11 mouse cellular contexts compared by ENCODE assay signal in the genomic region with DNA sequence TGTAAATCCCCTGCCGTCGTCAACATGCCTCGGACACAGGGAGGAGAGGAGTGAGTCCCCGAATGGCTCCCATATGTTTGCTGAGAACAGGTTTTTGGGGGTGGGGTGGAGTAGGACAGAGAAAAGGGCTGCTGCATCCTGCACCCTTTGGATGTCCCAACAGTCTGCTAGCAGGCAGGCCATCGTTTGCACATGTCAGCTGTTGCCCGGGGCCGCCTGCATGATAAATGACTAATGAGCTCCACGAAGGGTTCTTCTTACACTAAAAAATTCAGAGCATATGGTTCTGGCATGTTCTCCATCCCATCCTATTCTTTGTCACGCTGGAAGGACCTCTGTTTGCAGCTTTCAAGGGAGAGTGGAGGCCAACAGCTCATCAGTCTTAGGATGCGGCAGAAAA. TPM values are rescaled to one million over a fixed set of nuclear protein-coding genes. Genes with fewer than 3 reads are reported as not detected.
DNase-seq lines count a peak whose midpoint lies in the region; ATAC-seq lines count a peak whose summit lies in the region.
"Had no signal": no experiment of that assay in that cellular context is flagged by ENCODE, and none has a peak within 500 bp of the region (broad histone marks: within the 10 kb centered on the region; RNA-seq: fewer than 3 reads in every experiment).

No protein-coding gene starts in this region.

- H3K27ac ChIP-seq in hindbrain, embryonic 11.5 days (ENCODE audit: low read depth, low read length), result no peak overlapping the region
- no peak overlapping the region for H3K27ac ChIP-seq in hindbrain, embryonic 16.5 days (ENCODE audit: low read depth, low read length)
- H3K27ac ChIP-seq in limb, embryonic 11.5 days (replicated peaks; ENCODE audit: low read depth, low read length), result no peak overlapping the region

- H3K9ac ChIP-seq in hindbrain, embryonic 11.5 days (ENCODE audit: low read depth, low read length), result no peak overlapping the region
- no peak overlapping the region for H3K9ac ChIP-seq in hindbrain, embryonic 16.5 days (ENCODE audit: low read depth, low read length)
- H3K9ac ChIP-seq in limb, embryonic 11.5 days (ENCODE audit: low read length), result no peak overlapping the region

- 42% methylated on average over 10 of the region's 10 CpGs for WGBS in hindbrain, embryonic 11.5 days
- WGBS in hindbrain, embryonic 16.5 days, result 21% methylated on average over 10 of the region's 10 CpGs
- WGBS in limb, embryonic 11.5 days, result 25% methylated on average over 10 of the region's 10 CpGs

- peak; percentile 54 for DNase-seq in hindbrain, embryonic 11.5 days (ENCODE audit: low spot score)
- peak; percentile 92 for DNase-seq in 3T3-L1 (ENCODE audit: low read depth, low spot score)
- peak; percentile 35 for DNase-seq in embryo, embryonic 11.5 days (ENCODE audit: low read depth, low spot score)
- peak; percentile 59 for DNase-seq in limb, embryonic 11.5 days (ENCODE audit: low spot score)
- DNase-seq in ovary, postnatal 36 days (ENCODE audit: low spot score), result no peak
- no peak for DNase-seq in cerebellum, postnatal 14 days
- no peak for DNase-seq in cerebellum, postnatal 36 days
- DNase-seq: kidney, adult 18-20 months; thymus, postnatal 4 days had no signal

- H3K36me3 ChIP-seq in hindbrain, embryonic 11.5 days (ENCODE audit: control insufficient read depth, insufficient read depth, low read length), result no peaks in the 10 kb centered on the region
- H3K36me3 ChIP-seq in hindbrain, embryonic 16.5 days (ENCODE audit: control insufficient read depth, insufficient read depth, low read length), result no peaks in the 10 kb centered on the region
- H3K36me3 ChIP-seq in limb, embryonic 11.5 days (ENCODE audit: control insufficient read depth, insufficient read depth, low read length), result no peaks in the 10 kb centered on the region

- no peak overlapping the region for H3K4me2 ChIP-seq in hindbrain, embryonic 11.5 days (replicated peaks; ENCODE audit: low read depth, low read length)
- no peak overlapping the region for H3K4me2 ChIP-seq in hindbrain, embryonic 16.5 days (ENCODE audit: low read length)
- no peak overlapping the region for H3K4me2 ChIP-seq in limb, embryonic 11.5 days (ENCODE audit: low read depth, severe bottlenecking)

- no peaks in the 10 kb centered on the region for H3K27me3 ChIP-seq in hindbrain, embryonic 11.5 days (ENCODE audit: control insufficient read depth, insufficient read depth, low read length)
- H3K27me3 ChIP-seq in hindbrain, embryonic 16.5 days (replicated peaks; ENCODE audit: control insufficient read depth, insufficient read depth, low read length), result no peaks in the 10 kb centered on the region
- no peaks in the 10 kb centered on the region for H3K27me3 ChIP-seq in limb, embryonic 11.5 days (ENCODE audit: control insufficient read depth, insufficient read depth, low read length)

- peak; percentile 59 for ATAC-seq in hindbrain, embryonic 11.5 days (ENCODE audit: low FRiP score)
- ATAC-seq in hindbrain, embryonic 16.5 days, result no peak; the same call in 1 of the 2 replicates
- ATAC-seq in limb, embryonic 11.5 days (ENCODE audit: insufficient number of reproducible peaks, low FRiP score, low TSS enrichment, low read depth), result no peak
- ATAC-seq: activated CD4-positive, CD25-positive, alpha-beta regulatory T cell, adult 4 months had no signal

- no peak overlapping the region for H3K4me3 ChIP-seq in hindbrain, embryonic 11.5 days (ENCODE audit: low read depth, low read length)
- no peak overlapping the region for H3K4me3 ChIP-seq in hindbrain, embryonic 16.5 days (ENCODE audit: low read length)
- no peak overlapping the region for H3K4me3 ChIP-seq in limb, embryonic 11.5 days (ENCODE audit: low read depth, low read length)

- 0 out of 2 replicates have a peak, but pooled peaks cover 2% of the 10 kb centered on the region for H3K4me1 ChIP-seq in hindbrain, embryonic 11.5 days (replicated peaks; ENCODE audit: control insufficient read depth, insufficient read depth, low read length)
- no peaks in the 10 kb centered on the region; the same call in 1 of the 2 replicates for H3K4me1 ChIP-seq in hindbrain, embryonic 16.5 days (ENCODE audit: control insufficient read depth, insufficient read depth, low read depth, low read length)
- H3K4me1 ChIP-seq in limb, embryonic 11.5 days (ENCODE audit: control insufficient read depth, insufficient read depth, low read length), result peaks cover 4% of the 10 kb centered on the region

- no peaks in the 10 kb centered on the region for H3K9me3 ChIP-seq in hindbrain, embryonic 11.5 days (ENCODE audit: control insufficient read depth, low read length)
- no peaks in the 10 kb centered on the region for H3K9me3 ChIP-seq in hindbrain, embryonic 16.5 days (ENCODE audit: control insufficient read depth, low read length)
- H3K9me3 ChIP-seq in limb, embryonic 11.5 days (ENCODE audit: control insufficient read depth, low read length), result no peaks in the 10 kb centered on the region

RNA-seq across cellular contexts. Expression of gene Enah, which starts 33.2 kb away (rescaled TPM):
- 31.9 and 49.2 TPM in 2 replicates for polyA plus RNA-seq in hindbrain, embryonic 11.5 days (2014; fragmentation: Nextera tagmentation; extraction: Ambion mirVana)
- polyA plus RNA-seq in hindbrain, embryonic 16.5 days (2015; fragmentation: Nextera tagmentation; extraction: Ambion mirVana), result 23.5 and 24.4 TPM in 2 replicates
- 28.5 and 29.5 TPM in 2 replicates for polyA plus RNA-seq in limb, embryonic 11.5 days (2014; fragmentation: Nextera tagmentation; extraction: Ambion mirVana)

Comparison
In these comparisons a context has a peak if more than half of its experiments do, and no peak if none do; other contexts are left out.
1. DNase-seq: peak in hindbrain, embryonic 11.5 days (single experiment), 3T3-L1 (single experiment), embryo, embryonic 11.5 days (single experiment) and limb, embryonic 11.5 days (single experiment); none in ovary, postnatal 36 days (single experiment), cerebellum, postnatal 14 days (0 of 2) and cerebellum, postnatal 36 days (0 of 2).